Mouse (Mus musculus) lung, embryonic 15.5 days (tissue): Measurements from ENCODE around the gene Hoxa13. TPM values are rescaled to one million over a fixed set of nuclear protein-coding genes. Genes with fewer than 3 reads are reported as not detected.

ENCODE experiments used
- ATAC-seq: fragments of 200-750 bp; cut with Nextera tagmentation; 2 replicates; pipeline ENCODE4 v1.8.0; 2017; ENCODE audit warnings: moderate number of reproducible peaks, borderline replicate concordance; ENCODE audit not compliant: low FRiP score, low TSS enrichment; ENCODE audit errors: extremely low read depth
- H3K27ac ChIP-seq: fragments of 300-500 bp; sonication (generic); 2 replicates; pipeline ENCODE4 v1.5.1; 2015; ENCODE audit warnings: moderate library complexity, mild to moderate bottlenecking, inconsistent platforms
- H3K27me3 ChIP-seq: fragments of 300-500 bp; sonication (generic); 2 replicates; pipeline ENCODE4 v1.6.1; 2015; ENCODE audit warnings: inconsistent platforms
- H3K36me3 ChIP-seq: fragments of 300-500 bp; sonication (generic); 2 replicates; pipeline ENCODE4 v1.6.1; 2015; ENCODE audit warnings: inconsistent platforms
- H3K4me1 ChIP-seq: fragments of 300-500 bp; sonication (generic); 2 replicates; pipeline ENCODE4 v1.6.1; 2015; ENCODE audit warnings: inconsistent platforms
- H3K4me2 ChIP-seq: fragments of 300-500 bp; sonication (generic); 2 replicates; pipeline ENCODE4 v1.6.1; 2015; ENCODE audit warnings: inconsistent platforms, mild to moderate bottlenecking, moderate library complexity
- H3K4me3 ChIP-seq: fragments of 300-500 bp; sonication (generic); 2 replicates; pipeline ENCODE4 v1.5.1; 2015; ENCODE audit warnings: mild to moderate bottlenecking, inconsistent platforms
- H3K9ac ChIP-seq: fragments of 300-500 bp; sonication (generic); 2 replicates; pipeline ENCODE4 v1.6.1; 2015; ENCODE audit warnings: inconsistent platforms
- H3K9me3 ChIP-seq: fragments of 300-500 bp; sonication (generic); 2 replicates; pipeline ENCODE4 v1.6.1; 2016; ENCODE audit warnings: inconsistent platforms
- WGBS: fragments of 180-500 bp; shearing (Covaris S2); methylation state at CpG from one replicate; pipeline ENCODE4 v1.1.7; 2015; 5-methylcytosine and 5-hydroxymethylcytosine counted together
- polyA plus RNA-seq: library from polyadenylated mRNA; unstranded; fragments of >200 nt; fragmentation: Nextera tagmentation; extraction: Ambion mirVana; gene quantifications from 2 replicates; pipeline ENCODE4 v1.2.1, GENCODE M21; 2015

Hoxa13 gene
- polyA plus RNA-seq, 1 experiment from 2014 or later = not detected

GRCm38 (mm10) chr6:52230516-52231165 is 30.0 kb downstream of the Hoxa13 start, which contains the start of gene Hoxa9:
Gene Hoxa9, minus strand, starts transcription at chr6:52231089.
- H3K4me3 ChIP-seq = 0 out of 2 replicates have a peak within 1 kb of the TSS, but pooled peaks have one; percentile 8
- H3K9me3 ChIP-seq = no peaks in the 10 kb centered on the region
- H3K4me1 ChIP-seq = peaks cover 20% of the 10 kb centered on the region
- no peak within 1 kb of the TSS for H3K4me2 ChIP-seq
- no peak within 1 kb of the TSS for H3K9ac ChIP-seq
- ATAC-seq = no peak
- H3K36me3 ChIP-seq = no peaks in the 10 kb centered on the region
- WGBS = 1% methylated on average over 19 of the region's 36 CpGs
- peaks cover 97% of the 10 kb centered on the region for H3K27me3 ChIP-seq
- H3K27ac ChIP-seq = no peak within 1 kb of the TSS

GRCm38 (mm10) chr6:52229558-52230416 is 30.9 kb downstream of the Hoxa13 start:
- peaks cover 97% of the 10 kb centered on the region for H3K27me3 ChIP-seq
- H3K27ac ChIP-seq = no peak overlapping the region
- no peak for ATAC-seq
- peaks cover 22% of the 10 kb centered on the region for H3K4me1 ChIP-seq
- H3K4me2 ChIP-seq = no peak overlapping the region
- no peaks in the 10 kb centered on the region for H3K9me3 ChIP-seq
- H3K36me3 ChIP-seq = no peaks in the 10 kb centered on the region
- WGBS = 3% methylated on average over 44 of the region's 44 CpGs
- no peak overlapping the region for H3K9ac ChIP-seq
- H3K4me3 ChIP-seq = no peak overlapping the region

- Histone ChIP-seq H3K9ac (no peak overlapping the region), H3K4me2 (no peak overlapping the region), H3K36me3 (no peaks in the 10 kb centered on the region), H3K4me1 (peaks cover 13% of the 10 kb centered on the region), H3K27ac (no peak overlapping the region), H3K27me3 (peaks cover 97% of the 10 kb centered on the region), H3K9me3 (no peaks in the 10 kb centered on the region), H3K4me3 (no peak overlapping the region)
- 2% methylated on average over 38 of the region's 38 CpGs for WGBS
- ATAC-seq = no peak
Observed at GRCm38 (mm10) chr6:52228475-52229465, 31.9 kb downstream of the Hoxa13 start.

- Histone ChIP-seq H3K9ac (no peak overlapping the region), H3K4me1 (peaks cover 12% of the 10 kb centered on the region), H3K9me3 (no peaks in the 10 kb centered on the region), H3K4me3 (no peak overlapping the region), H3K27me3 (peaks cover 97% of the 10 kb centered on the region), H3K36me3 (no peaks in the 10 kb centered on the region), H3K4me2 (no peak overlapping the region), H3K27ac (no peak overlapping the region)
- 6% methylated on average over 11 of the region's 11 CpGs for WGBS
- ATAC-seq = no peak
Observed at GRCm38 (mm10) chr6:52227470-52228222, 33.0 kb downstream of the Hoxa13 start.

GRCm38 (mm10) chr6:52226569-52227257 is 34.0 kb downstream of the Hoxa13 start:
- Histone ChIP-seq H3K4me3 (0 out of 2 replicates have a peak overlapping the region, but pooled peaks have one; percentile 21), H3K36me3 (no peaks in the 10 kb centered on the region), H3K9me3 (no peaks in the 10 kb centered on the region), H3K27me3 (peaks cover 97% of the 10 kb centered on the region), H3K4me2 (0 out of 2 replicates have a peak overlapping the region, but pooled peaks have one; percentile 41), H3K27ac (no peak overlapping the region), H3K4me1 (peaks cover 17% of the 10 kb centered on the region), H3K9ac (no peak overlapping the region)
- no peak for ATAC-seq
- WGBS = 4% methylated on average over 26 of the region's 26 CpGs

GRCm38 (mm10) chr6:52225612-52226568 is 34.8 kb downstream of the Hoxa13 start:
- Histone ChIP-seq H3K4me3 (peak overlapping the region; percentile 21), H3K9ac (no peak overlapping the region), H3K4me1 (peaks cover 22% of the 10 kb centered on the region), H3K27me3 (peaks cover 98% of the 10 kb centered on the region), H3K4me2 (peak overlapping the region; percentile 41), H3K9me3 (no peaks in the 10 kb centered on the region), H3K27ac (no peak overlapping the region), H3K36me3 (no peaks in the 10 kb centered on the region)
- ATAC-seq = no peak
- WGBS = 1% methylated on average over 68 of the region's 69 CpGs

- Histone ChIP-seq H3K4me1 (peaks cover 19% of the 10 kb centered on the region), H3K4me2 (peak overlapping the region; percentile 41), H3K27me3 (peaks cover 98% of the 10 kb centered on the region), H3K27ac (no peak overlapping the region), H3K9me3 (no peaks in the 10 kb centered on the region), H3K36me3 (no peaks in the 10 kb centered on the region), H3K9ac (no peak overlapping the region), H3K4me3 (peak overlapping the region; percentile 21; the same call in 1 of the 2 replicates)
- no peak for ATAC-seq
- 2% methylated on average over 36 of the region's 36 CpGs for WGBS
Observed at GRCm38 (mm10) chr6:52224895-52225611, 35.6 kb downstream of the Hoxa13 start.

GRCm38 (mm10) chr6:52223939-52224760 is 36.5 kb downstream of the Hoxa13 start:
- peaks cover 19% of the 10 kb centered on the region for H3K4me1 ChIP-seq
- H3K36me3 ChIP-seq = no peaks in the 10 kb centered on the region
- WGBS = 18% methylated on average over 24 of the region's 24 CpGs
- ATAC-seq = no peak
- peaks cover 98% of the 10 kb centered on the region for H3K27me3 ChIP-seq
- no peaks in the 10 kb centered on the region for H3K9me3 ChIP-seq
- no peak overlapping the region for H3K9ac ChIP-seq
- no peak overlapping the region for H3K4me3 ChIP-seq
- H3K4me2 ChIP-seq = no peak overlapping the region
- no peak overlapping the region for H3K27ac ChIP-seq

- H3K36me3 ChIP-seq = no peaks in the 10 kb centered on the region
- no peak overlapping the region for H3K4me2 ChIP-seq
- 47% methylated on average over 13 of the region's 13 CpGs for WGBS
- H3K9me3 ChIP-seq = no peaks in the 10 kb centered on the region
- peaks cover 99% of the 10 kb centered on the region for H3K27me3 ChIP-seq
- H3K27ac ChIP-seq = no peak overlapping the region
- no peak overlapping the region for H3K4me3 ChIP-seq
- no peak for ATAC-seq
- peaks cover 20% of the 10 kb centered on the region for H3K4me1 ChIP-seq
- H3K9ac ChIP-seq = no peak overlapping the region
Observed at GRCm38 (mm10) chr6:52222729-52223128, 38.0 kb downstream of the Hoxa13 start.
